Mouse (Mus musculus): ENCODE results near the gene Apoa2. TPM values are rescaled to one million over a fixed set of nuclear protein-coding genes. Genes with fewer than 3 reads are reported as not detected.

The Apoa2 gene
- polyA plus RNA-seq, 1 experiment from 2014 or later, result 2.6 TPM

GRCm38 (mm10) chr1:171212854-171213253 lies 12.0 kb upstream of the Apoa2 start:
- Histone ChIP-seq H3K9ac (no peak overlapping the region), H3K27me3 (no peaks in the 10 kb centered on the region), H3K4me3 (no peak overlapping the region), H3K36me3 (ENCODE audit: poor library complexity, severe bottlenecking) (no peaks in the 10 kb centered on the region), H3K9me3 (replicated peaks) (no peaks in the 10 kb centered on the region), H3K4me1 (no peaks in the 10 kb centered on the region), H3K4me2 (no peak overlapping the region), H3K27ac (no peak overlapping the region)
- no peak for ATAC-seq
- WGBS, result 52% methylated on average over 3 of the region's 3 CpGs

GRCm38 (mm10) chr1:171213801-171214496 lies 10.9 kb upstream of the Apoa2 start, which contains the start of gene Nr1i3:
Nr1i3 (plus strand) TSS chr1:171213970.
- WGBS, result 68% methylated on average over 10 of the region's 10 CpGs
- no peaks in the 10 kb centered on the region for H3K4me1 ChIP-seq
- no peak for ATAC-seq

GRCm38 (mm10) chr1:171216241-171216955 lies 8.5 kb upstream of the Apoa2 start:
- H3K27ac ChIP-seq, result no peak overlapping the region
- WGBS, result 92% methylated on average over 18 of the region's 18 CpGs
- H3K4me1 ChIP-seq, result peaks cover 6% of the 10 kb centered on the region
- no peak for ATAC-seq
- no peak overlapping the region for H3K4me3 ChIP-seq
- H3K27me3 ChIP-seq, result no peaks in the 10 kb centered on the region
- peaks cover 26% of the 10 kb centered on the region for H3K36me3 ChIP-seq (ENCODE audit: poor library complexity, severe bottlenecking)
- no peak overlapping the region for H3K9ac ChIP-seq
- no peaks in the 10 kb centered on the region for H3K9me3 ChIP-seq (replicated peaks)
- no peak overlapping the region for H3K4me2 ChIP-seq

More at GRCm38 (mm10) chr1:171213801-171214496, 10.9 kb upstream of the Apoa2 start, which contains the start of gene Nr1i3:
- H3K27ac ChIP-seq, result no peak within 1 kb of the TSS
- H3K4me2 ChIP-seq, result no peak within 1 kb of the TSS
- no peaks in the 10 kb centered on the region for H3K9me3 ChIP-seq (replicated peaks)
- H3K4me3 ChIP-seq, result no peak within 1 kb of the TSS
- H3K9ac ChIP-seq, result no peak within 1 kb of the TSS
- no peaks in the 10 kb centered on the region for H3K27me3 ChIP-seq
- peaks cover 9% of the 10 kb centered on the region for H3K36me3 ChIP-seq (ENCODE audit: poor library complexity, severe bottlenecking)

- Histone ChIP-seq H3K9ac (no peak overlapping the region), H3K27ac (no peak overlapping the region), H3K4me2 (peak overlapping the region; percentile 89), H3K4me3 (peak overlapping the region; percentile 58; the same call in 1 of the 2 replicates), H3K9me3 (replicated peaks) (no peaks in the 10 kb centered on the region), H3K4me1 (peaks cover 18% of the 10 kb centered on the region), H3K36me3 (ENCODE audit: poor library complexity, severe bottlenecking) (peaks cover 26% of the 10 kb centered on the region), H3K27me3 (no peaks in the 10 kb centered on the region)
- peak; percentile 9; the same call in 1 of the 2 replicates for ATAC-seq
- WGBS, result 5% methylated on average over 10 of the region's 10 CpGs
Observed at GRCm38 (mm10) chr1:171220871-171221270, 4.0 kb upstream of the Apoa2 start.

GRCm38 (mm10) chr1:171221281-171222193 lies 3.3 kb upstream of the Apoa2 start:
- Histone ChIP-seq H3K9me3 (replicated peaks) (no peaks in the 10 kb centered on the region), H3K36me3 (ENCODE audit: poor library complexity, severe bottlenecking) (peaks cover 26% of the 10 kb centered on the region), H3K4me3 (peak overlapping the region; percentile 58), H3K9ac (peak overlapping the region; percentile 63), H3K4me2 (peak overlapping the region; percentile 89), H3K27ac (no peak overlapping the region), H3K4me1 (peaks cover 18% of the 10 kb centered on the region), H3K27me3 (no peaks in the 10 kb centered on the region)
- 7% methylated on average over 22 of the region's 22 CpGs for WGBS
- ATAC-seq, result no peak; the same call in 1 of the 2 replicates

GRCm38 (mm10) chr1:171222238-171223155 lies 2.4 kb upstream of the Apoa2 start, which contains the start of gene Tomm40l:
Tomm40l (minus strand) TSS chr1:171222514.
- H3K27me3 ChIP-seq, result no peaks in the 10 kb centered on the region
- H3K4me1 ChIP-seq, result peaks cover 18% of the 10 kb centered on the region
- H3K9ac ChIP-seq, result peak within 1 kb of the TSS; percentile 63
- peak within 1 kb of the TSS; percentile 89 for H3K4me2 ChIP-seq
- under 1% methylated on average over 28 of the region's 28 CpGs for whole genome bisulfite sequencing
- peak within 1 kb of the TSS; percentile 32 for H3K27ac ChIP-seq
- ATAC-seq, result peak; percentile 97
- peak within 1 kb of the TSS; percentile 58 for H3K4me3 ChIP-seq
- H3K36me3 ChIP-seq (ENCODE audit: poor library complexity, severe bottlenecking), result peaks cover 26% of the 10 kb centered on the region
- no peaks in the 10 kb centered on the region for H3K9me3 ChIP-seq (replicated peaks)

- Histone ChIP-seq H3K27ac (no peak overlapping the region), H3K4me2 (peak overlapping the region; percentile 89), H3K36me3 (ENCODE audit: poor library complexity, severe bottlenecking) (peaks cover 24% of the 10 kb centered on the region), H3K4me3 (peak overlapping the region; percentile 58; the same call in 1 of the 2 replicates), H3K9me3 (replicated peaks) (no peaks in the 10 kb centered on the region), H3K4me1 (peaks cover 18% of the 10 kb centered on the region), H3K9ac (no peak overlapping the region), H3K27me3 (no peaks in the 10 kb centered on the region)
- ATAC-seq, result no peak; the same call in 1 of the 2 replicates
- 82% methylated on average over 6 of the region's 6 CpGs for WGBS
Observed at GRCm38 (mm10) chr1:171223168-171223567, 1.7 kb upstream of the Apoa2 start.

- Histone ChIP-seq H3K4me1 (peaks cover 18% of the 10 kb centered on the region), H3K9me3 (replicated peaks) (no peaks in the 10 kb centered on the region), H3K9ac (no peak overlapping the region), H3K27ac (no peak overlapping the region), H3K4me2 (no peak overlapping the region), H3K4me3 (no peak overlapping the region), H3K27me3 (no peaks in the 10 kb centered on the region), H3K36me3 (ENCODE audit: poor library complexity, severe bottlenecking) (peaks cover 18% of the 10 kb centered on the region)
- ATAC-seq, result no peak
- 95% methylated on average over 2 of the region's 2 CpGs for whole genome bisulfite sequencing
Observed at GRCm38 (mm10) chr1:171223796-171224195, 1.1 kb upstream of the Apoa2 start.

- no peak overlapping the region for H3K27ac ChIP-seq
- no peak overlapping the region for H3K4me2 ChIP-seq
- H3K27me3 ChIP-seq, result no peaks in the 10 kb centered on the region
- ATAC-seq, result no peak
- H3K36me3 ChIP-seq (ENCODE audit: poor library complexity, severe bottlenecking), result no peaks in the 10 kb centered on the region
- no peaks in the 10 kb centered on the region for H3K9me3 ChIP-seq (replicated peaks)
- H3K4me1 ChIP-seq, result peaks cover 8% of the 10 kb centered on the region
- WGBS, result 41% methylated on average over 3 of the region's 4 CpGs
- no peak overlapping the region for H3K9ac ChIP-seq
- no peak overlapping the region for H3K4me3 ChIP-seq
Observed at GRCm38 (mm10) chr1:171226780-171227179, 1.9 kb downstream of the Apoa2 start.

- no peak for ATAC-seq
- Histone ChIP-seq H3K27me3 (no peaks in the 10 kb centered on the region), H3K9ac (no peak overlapping the region), H3K9me3 (replicated peaks) (no peaks in the 10 kb centered on the region), H3K4me2 (no peak overlapping the region), H3K36me3 (ENCODE audit: poor library complexity, severe bottlenecking) (no peaks in the 10 kb centered on the region), H3K4me3 (no peak overlapping the region), H3K27ac (no peak overlapping the region), H3K4me1 (0 out of 2 replicates have a peak, but pooled peaks cover 4% of the 10 kb centered on the region)
- 86% methylated on average over 1 of the region's 1 CpGs for WGBS
Observed at GRCm38 (mm10) chr1:171227879-171228278, 3.0 kb downstream of the Apoa2 start.

- Histone ChIP-seq H3K27ac (no peak overlapping the region), H3K4me2 (no peak overlapping the region), H3K27me3 (no peaks in the 10 kb centered on the region), H3K36me3 (ENCODE audit: poor library complexity, severe bottlenecking) (peaks cover 16% of the 10 kb centered on the region), H3K9ac (no peak overlapping the region), H3K4me3 (no peak overlapping the region), H3K4me1 (no peaks in the 10 kb centered on the region), H3K9me3 (replicated peaks) (no peaks in the 10 kb centered on the region)
- no peak for ATAC-seq
- WGBS, result 35% methylated on average over 6 of the region's 6 CpGs
Observed at GRCm38 (mm10) chr1:171229750-171230149, 4.9 kb downstream of the Apoa2 start.

All from forebrain, embryonic 13.5 days (tissue).